Mouse (Mus musculus) gastrocnemius, postnatal 25 days (tissue): ENCODE measurements around the gene Tbc1d8b. TPM values are rescaled to one million over a fixed set of nuclear protein-coding genes. Genes with fewer than 3 reads are reported as not detected.

Source experiments
- DNase-seq: peaks from one replicate; pipeline ENCODE4 v3.0.0; 2022
- total RNA-seq, 2 experiments: library from RNA; stranded (reverse); gene quantifications; 1 replicate in 1 of 2; 2 replicates in 1 of 2; pipeline ENCODE4 v1.2.3; 2021

Gene Tbc1d8b
- total RNA-seq, 2 experiments from 2014 or later: 3.1 to 3.5 TPM

DNA sequence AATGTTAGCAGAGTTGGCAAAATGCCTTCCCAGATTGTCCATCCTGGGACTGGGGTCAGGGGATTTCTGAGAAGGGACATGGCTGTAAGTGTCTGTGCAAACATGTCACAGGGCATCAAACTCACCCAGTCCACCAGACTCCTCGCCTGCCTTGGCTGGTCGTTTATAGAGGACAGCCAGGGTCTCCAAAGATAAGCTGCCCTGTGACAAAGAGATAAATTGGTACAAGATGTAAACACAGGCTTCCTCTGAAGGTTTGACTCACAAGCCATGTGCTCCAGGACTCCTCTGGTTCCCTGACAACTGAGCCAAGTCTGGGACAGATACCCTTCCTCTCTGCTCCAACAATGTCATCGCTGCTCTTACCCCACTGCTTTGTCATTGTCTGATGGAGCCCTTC is 96.2 kb downstream of the Tbc1d8b start:
- no peak for DNase-seq

DNA sequence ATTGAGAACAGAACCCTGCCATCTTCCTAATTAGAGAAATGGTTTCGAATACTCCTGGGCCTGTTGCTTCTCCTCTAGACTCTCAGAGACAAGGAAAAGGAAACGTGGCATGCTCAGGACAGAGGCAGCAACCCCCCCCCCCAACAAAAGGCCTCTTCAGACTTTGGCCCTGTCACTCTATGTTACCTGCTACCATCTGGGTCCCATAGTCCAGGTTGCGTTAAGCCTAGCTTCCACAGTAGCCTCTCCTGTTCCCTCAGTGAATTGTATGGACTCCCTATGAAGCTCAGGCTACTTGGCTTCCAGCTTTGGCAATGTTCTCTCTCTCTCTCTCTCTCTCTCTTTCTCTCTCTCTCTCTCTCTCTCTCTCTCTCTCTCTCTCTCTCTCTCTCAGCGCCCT is 96.8 kb downstream of the Tbc1d8b start:
- no peak for DNase-seq

DNA sequence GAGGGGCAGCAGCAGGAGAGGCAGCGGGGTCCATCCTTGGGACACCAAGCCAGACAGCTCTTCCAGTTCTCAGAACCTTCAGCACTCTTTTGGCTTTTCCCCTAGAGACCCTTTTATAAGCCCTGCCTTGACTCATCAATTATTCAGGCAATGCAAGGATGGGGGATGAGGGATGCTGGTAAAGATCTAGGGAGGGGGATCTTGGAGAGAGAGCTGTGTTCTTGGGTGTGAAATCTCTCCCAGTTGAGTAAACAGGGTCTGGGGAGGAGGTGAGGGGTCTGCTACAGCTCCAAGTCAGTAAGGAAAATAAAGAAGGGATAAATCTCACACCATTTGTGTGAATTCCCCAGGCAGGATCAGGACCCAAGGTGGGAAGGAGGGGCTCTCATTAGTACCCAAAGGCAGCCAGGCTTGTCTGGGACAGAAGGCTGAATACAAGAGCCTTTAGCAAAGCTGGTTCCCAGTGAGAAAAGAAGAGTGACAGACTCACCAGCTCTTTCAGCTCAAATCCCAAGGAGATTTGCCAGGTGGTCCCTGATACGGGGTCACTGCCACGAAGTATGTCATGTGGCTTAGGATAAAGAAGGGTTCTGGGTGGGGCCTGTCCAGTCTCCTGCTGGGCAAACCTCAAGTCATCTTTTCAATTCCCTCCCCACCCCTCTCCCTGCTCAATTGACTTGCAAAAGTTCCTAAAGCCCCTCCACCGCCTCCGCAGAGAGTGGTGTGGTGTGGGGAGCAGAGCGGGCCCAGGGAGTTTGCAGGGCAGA is 97.7 kb downstream of the Tbc1d8b start, which contains the start of gene Ripply1:
Ripply1 (minus strand) TSS at position 76 of the 767 bp plus-strand sequence.
- DNase-seq: no peak

DNA sequence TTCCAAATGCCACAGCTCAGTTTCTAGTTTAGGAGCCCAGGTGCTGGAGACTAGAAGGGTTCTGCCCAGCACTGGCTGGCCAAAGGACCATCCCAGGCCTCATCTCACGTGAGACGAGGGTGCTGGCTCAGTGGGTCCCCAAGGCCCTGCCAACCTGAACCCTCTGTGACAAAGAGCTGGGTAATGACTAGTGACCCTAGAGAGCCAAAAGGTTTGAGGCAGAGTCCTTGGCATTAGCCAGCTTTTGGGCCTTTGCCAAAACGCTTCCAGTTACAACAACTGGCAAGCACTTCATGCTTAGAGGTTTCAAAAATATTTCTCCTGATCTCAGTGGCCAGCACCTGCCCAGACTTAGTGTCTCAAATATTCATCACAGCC is 98.2 kb downstream of the Tbc1d8b start:
- no peak for DNase-seq

DNA sequence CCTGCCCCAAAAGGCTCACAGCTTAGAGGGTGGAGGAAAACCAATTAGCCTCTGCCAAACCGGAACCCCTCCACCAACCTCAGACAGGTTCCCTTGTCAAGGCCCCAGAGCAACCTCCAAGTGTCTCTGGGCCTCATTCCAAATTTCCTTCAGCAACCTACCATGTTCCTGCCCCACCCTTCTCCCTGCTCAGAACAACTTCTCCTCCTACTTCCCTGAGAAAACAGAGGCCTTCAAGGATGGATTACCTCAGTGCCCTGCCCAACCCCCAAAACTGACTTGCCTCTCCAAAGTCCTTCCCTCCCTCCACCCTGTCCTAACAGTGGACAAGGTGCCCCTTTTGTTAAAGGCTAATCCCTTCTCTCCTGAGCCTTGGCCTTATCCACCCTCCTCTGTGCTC is 101.0 kb downstream of the Tbc1d8b start:
- DNase-seq: no peak

DNA sequence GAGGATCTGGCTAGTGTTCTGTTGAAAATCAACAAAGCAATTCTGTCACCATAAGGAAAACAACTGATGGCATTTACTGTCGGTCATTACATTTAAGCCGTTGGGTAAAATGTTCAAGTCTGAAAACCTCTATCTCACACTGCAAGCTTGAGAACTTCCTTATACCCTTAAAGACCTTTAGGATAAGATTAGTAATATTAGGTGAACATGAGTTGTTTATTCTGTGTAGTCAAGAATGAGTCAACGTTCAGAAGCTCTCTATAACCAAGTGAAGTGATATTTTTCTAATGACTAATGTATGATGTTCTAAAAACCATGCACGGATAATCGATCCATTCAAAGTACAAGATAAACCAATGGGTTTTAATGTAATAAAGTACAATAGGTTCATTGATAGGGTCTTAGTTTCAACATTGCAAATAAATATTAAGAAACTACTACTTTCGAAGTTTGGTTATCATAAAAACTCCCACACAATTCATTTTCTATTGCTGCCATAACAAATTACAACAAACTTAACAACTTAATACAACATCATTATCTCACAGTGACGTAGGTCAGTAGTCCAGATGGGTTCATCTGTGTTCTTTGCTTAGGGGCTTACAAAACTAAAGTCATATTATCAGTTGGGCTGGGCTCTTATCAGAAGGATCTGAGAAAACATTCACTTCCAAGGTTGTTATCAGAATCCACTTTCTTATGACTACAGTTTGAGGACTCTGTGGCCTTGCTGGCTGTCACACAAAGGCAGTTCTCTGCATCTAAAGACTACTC is 109.5 kb downstream of the Tbc1d8b start:
- no peak for DNase-seq

DNA sequence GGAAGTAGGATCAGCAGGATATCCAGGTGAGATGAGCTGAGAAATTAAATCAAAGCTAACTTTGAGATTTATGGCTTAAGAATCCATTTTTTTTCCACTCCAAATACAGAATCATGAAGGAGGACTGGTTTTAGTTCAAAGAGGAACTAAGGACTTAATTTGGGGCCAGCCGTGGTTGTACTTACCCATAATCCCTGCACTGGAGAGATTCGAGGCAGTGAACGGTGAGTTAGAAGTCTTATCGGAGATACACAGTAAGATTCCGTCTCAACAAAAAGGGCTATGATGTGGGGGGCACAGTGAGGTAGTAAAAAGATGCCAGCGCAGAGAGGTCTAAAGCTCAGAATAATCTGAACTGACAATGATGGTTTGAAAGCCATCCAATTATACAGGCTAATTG is 111.2 kb downstream of the Tbc1d8b start:
- DNase-seq: no peak

DNA sequence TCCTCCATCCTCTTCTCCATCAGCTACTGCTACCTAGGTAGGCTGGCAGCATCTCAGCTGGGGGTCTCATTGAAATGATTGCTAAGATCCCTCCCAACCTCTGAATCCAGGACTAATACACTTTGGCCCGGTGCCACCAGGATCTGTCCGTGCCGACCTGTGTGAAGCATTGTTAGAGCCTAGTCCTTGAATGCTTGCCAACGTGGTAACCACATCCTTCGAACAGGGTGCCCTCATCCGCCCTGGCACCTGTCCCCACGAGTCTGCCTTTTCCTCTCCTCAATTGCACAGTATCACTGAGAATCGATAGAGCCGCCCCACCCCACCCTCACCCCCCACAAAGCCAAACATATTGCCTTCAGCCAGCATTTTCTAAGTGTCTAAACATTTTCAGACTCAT is 113.1 kb downstream of the Tbc1d8b start:
- no peak for DNase-seq

DNA sequence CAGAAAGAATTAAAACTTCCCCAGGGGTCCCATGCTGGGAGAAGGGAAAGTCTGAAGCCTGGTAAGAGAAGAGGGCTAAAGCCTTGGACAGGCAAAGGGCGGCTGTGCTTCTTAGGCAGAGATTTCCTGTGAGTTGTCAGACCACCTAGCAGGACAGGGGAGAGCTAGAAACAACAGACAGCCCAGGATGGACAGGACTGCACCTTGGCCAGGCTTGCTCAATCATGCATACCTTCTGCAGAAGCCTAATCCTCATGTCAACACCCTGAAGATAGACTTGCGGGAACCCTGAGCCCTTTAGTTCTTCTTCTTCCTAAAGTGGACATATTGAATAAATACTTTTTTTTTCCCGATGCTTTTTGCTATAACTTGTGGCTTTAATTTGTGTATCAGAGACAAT is 115.2 kb downstream of the Tbc1d8b start:
- DNase-seq: no peak

DNA sequence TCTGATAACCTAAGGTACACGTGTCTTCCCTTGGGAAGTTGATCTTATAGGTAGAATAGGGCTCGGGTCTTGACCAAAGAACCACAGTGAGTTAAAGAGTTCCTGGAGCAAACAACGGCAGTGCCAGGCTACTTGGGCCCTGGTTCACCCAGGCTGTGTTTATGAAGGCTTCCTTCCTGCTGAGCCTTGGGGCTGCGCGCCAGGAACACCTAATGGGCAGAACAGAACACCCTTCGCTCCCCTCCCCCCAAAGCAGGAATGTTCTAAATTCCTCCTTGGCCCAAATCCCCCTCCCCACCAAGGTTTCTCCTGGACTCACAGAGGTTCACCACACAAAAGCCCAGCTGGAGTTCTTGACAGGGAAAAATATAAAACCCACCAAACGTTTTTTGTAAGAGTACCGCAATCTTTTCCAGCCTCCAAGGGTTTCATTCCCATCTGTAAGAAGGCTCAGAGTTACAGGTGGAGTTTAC is 115.6 kb downstream of the Tbc1d8b start, which contains the start of gene Cldn2:
Cldn2 (plus strand) TSS at position 423 of the 473 bp plus-strand sequence.
- DNase-seq: no peak

Other genes starting within 250 kb of the Tbc1d8b start
- not detected for gene D330045A20Rik, start 204.6 kb upstream of the Tbc1d8b start, total RNA-seq
- gene Rnf128, start 121.7 kb upstream of the Tbc1d8b start, total RNA-seq: 10 to 100 TPM; 16.8 to 17.1 TPM
- gene Gm15013, start 29.5 kb downstream of the Tbc1d8b start, total RNA-seq: not detected
- not detected for gene Ripply1, start 97.4 kb downstream of the Tbc1d8b start, total RNA-seq
- gene Cldn2, start 115.8 kb downstream of the Tbc1d8b start, total RNA-seq: not detected
- gene Morc4, start 186.7 kb downstream of the Tbc1d8b start, total RNA-seq: 1 to 10 TPM; 5.1 to 6.1 TPM